Mouse (Mus musculus) stomach, embryonic 16.5 days (tissue): ENCODE measurements around the gene Ddx60. TPM values are rescaled to one million over a fixed set of nuclear protein-coding genes. Genes with fewer than 3 reads are reported as not detected.

Experiments
- ATAC-seq: fragments of 200-750 bp; cut with Nextera tagmentation; 2 replicates; pipeline ENCODE4 v1.8.0; 2017; ENCODE audit warnings: moderate number of reproducible peaks, moderate TSS enrichment; ENCODE audit not compliant: insufficient read depth, low FRiP score
- H3K27ac ChIP-seq: fragments of 300-500 bp; sonication (generic); 2 replicates; pipeline ENCODE4 v1.5.1; 2014; ENCODE audit warnings: low read length
- H3K27me3 ChIP-seq: fragments of 300-500 bp; sonication (generic); 2 replicates; pipeline ENCODE4 v1.6.1; 2014; ENCODE audit warnings: low read length, control low read depth, mixed read lengths; ENCODE audit not compliant: control insufficient read depth, insufficient read depth
- H3K36me3 ChIP-seq: fragments of 300-500 bp; sonication (generic); 2 replicates; pipeline ENCODE4 v1.6.1; 2014; ENCODE audit warnings: low read length; ENCODE audit not compliant: control insufficient read depth, insufficient read depth
- H3K4me1 ChIP-seq: fragments of 300-500 bp; sonication (generic); 2 replicates; pipeline ENCODE4 v1.6.1; 2014; ENCODE audit warnings: low read length, control low read depth, mixed read lengths; ENCODE audit not compliant: control insufficient read depth, insufficient read depth
- H3K4me2 ChIP-seq: fragments of 300-500 bp; sonication (generic); 2 replicates; pipeline ENCODE4 v1.6.1; 2014; ENCODE audit warnings: low read depth, low read length, mixed read lengths
- H3K4me3 ChIP-seq: fragments of 300-500 bp; sonication (generic); replicated peaks from 2 replicates; pipeline ENCODE4 v1.5.1; 2014; ENCODE audit warnings: mild to moderate bottlenecking, low read length
- H3K9ac ChIP-seq: fragments of 300-500 bp; sonication (generic); 2 replicates; pipeline ENCODE4 v1.6.1; 2014; ENCODE audit warnings: low read length
- H3K9me3 ChIP-seq: fragments of 300-500 bp; sonication (generic); replicated peaks from 2 replicates; pipeline ENCODE4 v1.6.1; 2016; ENCODE audit warnings: low read length, control low read depth; ENCODE audit not compliant: control insufficient read depth
- WGBS: fragments of 180-500 bp; shearing (Covaris S2); extraction: QIAGEN DNeasy Blood & Tissue Kit; methylation state at CpG from one replicate; pipeline ENCODE4 v1.1.7; 2014; 5-methylcytosine and 5-hydroxymethylcytosine counted together
- polyA plus RNA-seq: library from polyadenylated mRNA; unstranded; fragments of >200 nt; fragmentation: Nextera tagmentation; extraction: Ambion mirVana; gene quantifications from 2 replicates; pipeline ENCODE4 v1.2.1, GENCODE M21; 2015

The Ddx60 gene
- polyA plus RNA-seq, 1 experiment from 2014 or later, result 0.97 TPM

DNA sequence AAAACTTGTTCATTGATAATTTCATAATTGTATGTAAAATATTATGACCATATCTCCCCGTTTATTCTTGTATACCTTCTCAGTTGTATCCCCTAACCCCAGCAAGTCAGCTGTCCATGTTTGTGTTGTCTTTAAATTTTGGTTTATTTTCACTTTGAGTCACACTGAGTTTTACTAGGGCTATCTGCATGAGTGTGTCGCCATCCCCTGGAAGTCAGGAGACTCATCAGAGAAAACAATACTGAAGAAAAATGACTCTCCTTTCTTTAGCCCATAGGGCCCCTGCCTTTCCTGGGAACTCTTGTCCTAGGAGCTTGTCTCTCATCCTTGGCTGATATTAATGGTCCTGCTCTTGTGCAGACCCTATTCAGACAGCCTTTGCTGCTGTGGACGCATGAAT lies 106.5 kb downstream of the Ddx60 start:
- no peak overlapping the region for H3K4me3 ChIP-seq
- no peaks in the 10 kb centered on the region for H3K9me3 ChIP-seq
- H3K27me3 ChIP-seq, result no peaks in the 10 kb centered on the region
- no peaks in the 10 kb centered on the region for H3K36me3 ChIP-seq
- no peak overlapping the region for H3K27ac ChIP-seq
- WGBS, result 69% methylated on average over 3 of the region's 3 CpGs
- H3K4me1 ChIP-seq, result no peaks in the 10 kb centered on the region
- ATAC-seq, result no peak
- H3K9ac ChIP-seq, result no peak overlapping the region
- no peak overlapping the region for H3K4me2 ChIP-seq

DNA sequence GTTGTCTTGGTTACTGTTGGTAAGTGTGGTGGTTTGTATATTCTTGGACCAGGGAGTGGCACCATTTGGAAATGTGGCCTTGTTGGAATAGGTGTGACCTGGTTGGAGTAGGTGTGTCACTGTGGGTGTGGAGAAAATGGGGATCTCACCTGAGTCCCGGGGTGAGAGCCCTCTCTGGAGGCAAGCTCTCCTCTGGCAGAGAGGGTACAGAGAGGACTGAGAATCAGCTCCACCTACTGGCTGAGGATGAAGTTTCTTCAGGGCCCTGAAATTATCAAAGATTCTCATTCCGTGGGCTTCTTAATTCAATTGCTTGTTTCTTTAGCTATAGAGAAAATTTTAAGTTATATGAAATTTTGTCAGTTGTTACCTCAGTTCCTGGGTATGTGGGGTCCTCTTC lies 118.9 kb downstream of the Ddx60 start:
- no peak overlapping the region for H3K4me2 ChIP-seq
- H3K4me3 ChIP-seq, result no peak overlapping the region
- H3K4me1 ChIP-seq, result no peaks in the 10 kb centered on the region
- no peak overlapping the region for H3K27ac ChIP-seq
- H3K36me3 ChIP-seq, result no peaks in the 10 kb centered on the region
- no peaks in the 10 kb centered on the region for H3K9me3 ChIP-seq
- ATAC-seq, result no peak
- 49% methylated on average over 2 of the region's 2 CpGs for WGBS
- no peaks in the 10 kb centered on the region for H3K27me3 ChIP-seq
- H3K9ac ChIP-seq, result no peak overlapping the region

GRCm38 (mm10) chr8:62060357-62060756 lies 132.5 kb downstream of the Ddx60 start:
- Histone ChIP-seq H3K4me3 (no peak overlapping the region), H3K27me3 (no peaks in the 10 kb centered on the region), H3K4me1 (no peaks in the 10 kb centered on the region), H3K4me2 (no peak overlapping the region), H3K9ac (no peak overlapping the region), H3K27ac (no peak overlapping the region), H3K9me3 (no peaks in the 10 kb centered on the region), H3K36me3 (no peaks in the 10 kb centered on the region)
- no peak for ATAC-seq

DNA sequence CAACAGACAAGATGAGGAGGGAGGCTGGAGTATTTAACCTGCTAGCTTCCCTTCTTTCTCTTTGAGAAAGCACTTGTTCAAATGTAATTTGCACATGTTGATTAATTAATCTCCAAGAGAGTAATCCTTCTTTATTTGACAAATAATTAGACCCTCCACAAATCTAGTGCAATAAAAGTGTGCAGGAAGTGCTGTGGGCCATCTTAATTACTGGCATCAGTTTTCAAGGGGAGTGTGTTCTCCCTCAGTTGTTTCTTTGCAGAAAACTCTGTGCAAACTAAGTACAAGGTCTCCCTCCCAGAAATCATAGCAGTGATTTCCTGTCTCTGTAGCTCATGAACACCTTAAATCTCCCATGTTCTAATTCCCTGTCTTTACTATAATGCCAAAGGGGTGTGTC lies 140.4 kb downstream of the Ddx60 start:
- Histone ChIP-seq H3K27me3 (no peaks in the 10 kb centered on the region), H3K9me3 (no peaks in the 10 kb centered on the region), H3K36me3 (no peaks in the 10 kb centered on the region), H3K9ac (no peak overlapping the region), H3K4me3 (no peak overlapping the region), H3K4me1 (no peaks in the 10 kb centered on the region), H3K27ac (no peak overlapping the region), H3K4me2 (no peak overlapping the region)
- no peak for ATAC-seq

GRCm38 (mm10) chr8:62080195-62080802 lies 152.4 kb downstream of the Ddx60 start:
- H3K4me2 ChIP-seq, result no peak overlapping the region
- H3K4me1 ChIP-seq, result no peaks in the 10 kb centered on the region
- no peak overlapping the region for H3K4me3 ChIP-seq
- H3K9me3 ChIP-seq, result no peaks in the 10 kb centered on the region
- ATAC-seq, result no peak
- no peak overlapping the region for H3K9ac ChIP-seq
- H3K36me3 ChIP-seq, result no peaks in the 10 kb centered on the region
- no peak overlapping the region for H3K27ac ChIP-seq
- 32% methylated on average over 3 of the region's 3 CpGs for WGBS
- H3K27me3 ChIP-seq, result no peaks in the 10 kb centered on the region

GRCm38 (mm10) chr8:62081804-62082203 lies 153.9 kb downstream of the Ddx60 start:
- Histone ChIP-seq H3K27ac (no peak overlapping the region), H3K4me3 (no peak overlapping the region), H3K27me3 (no peaks in the 10 kb centered on the region), H3K4me2 (no peak overlapping the region), H3K4me1 (no peaks in the 10 kb centered on the region), H3K9me3 (no peaks in the 10 kb centered on the region), H3K36me3 (no peaks in the 10 kb centered on the region), H3K9ac (no peak overlapping the region)
- ATAC-seq, result no peak
- WGBS, result 79% methylated on average over 2 of the region's 2 CpGs

Other genes with a start within 250 kb of the Ddx60 start
- gene Palld, start 25.4 kb upstream of the Ddx60 start, polyA plus RNA-seq, result 83.1 and 88.3 TPM in 2 replicates
- 161 and 190 TPM in 2 replicates for gene Anxa10, start 195.1 kb downstream of the Ddx60 start, polyA plus RNA-seq